Mouse (Mus musculus): ENCODE data around the gene U2af1l4.

Gene U2af1l4

GRCm38 (mm10) chr7:30552102-30553020 is 10.7 kb upstream of the U2af1l4 start, which contains the start of the genes Hspb6 and Proser3:
Gene Hspb6 (plus strand): TSS chr7:30552178.
Gene Proser3 (minus strand): TSS chr7:30552299.
- DNase-seq (ENCODE audit: low read depth, low spot score): peak; percentile 97

- DNase-seq (ENCODE audit: low read depth, low spot score): no peak
These were observed 10.0 kb upstream of the U2af1l4 start for GRCm38 (mm10) chr7:30553021-30553589.

- no peak for DNase-seq (ENCODE audit: low read depth, low spot score)
These were observed 9.1 kb upstream of the U2af1l4 start for GRCm38 (mm10) chr7:30553810-30554584.

DNA sequence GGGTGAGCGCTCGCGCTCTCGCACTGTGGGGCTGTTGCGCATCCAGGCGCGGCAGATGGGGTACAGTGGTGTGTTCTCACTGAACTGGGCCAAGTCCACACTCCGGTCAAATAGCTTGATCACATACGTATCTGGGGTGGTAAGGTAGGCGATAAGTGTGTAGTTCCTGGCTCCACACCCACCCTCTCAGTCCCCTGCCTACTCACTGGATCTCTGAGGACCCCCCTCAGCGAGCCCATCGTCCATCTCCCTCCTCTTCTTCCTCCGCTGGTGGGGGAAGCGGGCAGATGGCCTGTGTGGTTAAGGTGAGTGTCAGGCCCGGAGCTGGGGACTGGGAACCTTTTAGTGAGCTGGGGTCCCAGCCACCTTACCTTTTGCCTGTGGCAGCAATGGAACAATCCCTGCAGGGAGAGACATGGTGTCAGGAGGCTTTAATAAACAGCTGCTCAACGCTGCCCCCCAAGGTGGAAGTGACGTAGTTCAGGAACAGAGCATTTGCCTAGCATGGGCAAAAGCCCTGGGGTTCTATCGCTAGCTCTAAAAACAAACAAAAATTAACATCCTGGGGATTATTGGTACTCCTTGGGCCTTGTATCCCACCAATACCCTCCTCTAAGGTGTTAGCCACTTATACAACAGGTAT is 6.1 kb upstream of the U2af1l4 start:
- no peak for DNase-seq (ENCODE audit: low read depth, low spot score)

DNA sequence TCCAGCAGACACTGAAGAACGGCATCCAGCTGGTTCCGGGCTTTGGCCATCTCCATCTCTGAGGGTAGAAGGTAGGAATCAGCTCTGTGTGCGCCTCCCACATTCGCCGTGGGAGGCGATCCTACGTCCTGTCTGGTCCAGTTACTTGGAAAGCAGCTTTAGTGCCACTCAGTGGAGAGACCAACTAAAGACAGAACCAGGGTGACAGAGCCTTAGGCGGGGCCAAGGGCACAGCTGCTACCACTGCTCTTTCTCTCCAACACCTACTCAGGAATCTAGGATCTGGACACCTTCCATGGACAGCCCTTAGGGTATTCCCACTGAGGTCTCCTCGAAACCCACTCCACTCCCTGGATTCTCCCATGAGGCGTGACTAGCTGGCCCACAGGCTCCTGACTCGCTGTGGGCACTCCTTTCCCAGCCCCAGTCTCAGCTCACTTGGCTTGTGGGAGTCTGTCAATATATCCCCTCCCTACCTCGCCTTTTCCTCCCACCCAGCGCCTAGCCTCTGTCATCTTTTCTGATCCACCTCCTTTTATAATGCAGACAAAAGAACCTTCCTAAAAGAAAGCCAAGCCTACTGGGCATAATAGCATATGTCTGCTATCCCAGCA is 5.1 kb upstream of the U2af1l4 start:
- no peak for DNase-seq (ENCODE audit: low read depth, low spot score)

DNA sequence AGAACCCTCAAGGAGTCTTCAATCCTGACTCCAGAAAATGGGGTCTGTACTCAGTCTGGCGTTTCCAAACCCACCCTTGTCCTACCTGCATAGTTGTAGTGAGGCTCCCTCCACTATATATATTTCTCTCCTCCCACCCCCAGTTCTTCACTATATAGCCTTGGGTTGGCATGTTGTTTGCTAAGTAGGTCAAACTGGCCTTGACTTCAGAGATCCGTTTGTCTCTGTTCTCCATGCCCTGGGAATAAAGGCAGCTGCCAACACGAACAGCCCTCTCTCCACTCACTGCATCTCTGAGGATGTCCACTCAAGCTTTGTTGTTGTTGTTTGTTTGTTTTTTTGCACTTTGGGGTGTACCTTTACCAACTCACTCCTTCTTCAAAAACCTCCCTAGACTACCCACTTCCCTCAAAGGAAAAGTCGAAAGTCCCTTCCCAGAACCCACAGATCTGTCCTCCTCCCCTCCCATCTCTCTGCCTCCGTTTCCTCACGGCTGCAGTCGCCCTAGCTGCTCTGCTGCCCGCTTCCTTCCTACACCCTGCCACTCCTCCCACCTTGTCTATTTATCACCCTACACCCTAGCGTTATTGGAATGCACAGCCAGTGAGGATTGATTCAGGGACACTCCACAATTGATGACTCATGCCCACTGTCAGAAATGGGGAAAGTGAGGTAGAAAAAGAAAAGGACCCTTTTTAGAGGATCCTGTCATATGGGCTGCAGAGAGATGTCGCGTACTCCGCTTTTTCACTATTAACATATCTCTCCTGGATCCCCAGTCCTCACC is 4.3 kb upstream of the U2af1l4 start:
- no peak for DNase-seq (ENCODE audit: low read depth, low spot score)

- DNase-seq (ENCODE audit: low read depth, low spot score): peak; percentile 96
These were observed 3.6 kb upstream of the U2af1l4 start, which contains the start of gene Lin37 for GRCm38 (mm10) chr7:30559443-30559954. Gene Lin37 (minus strand): TSS chr7:30559838.

- no peak for DNase-seq (ENCODE audit: low read depth, low spot score)
These were observed 2.8 kb upstream of the U2af1l4 start for GRCm38 (mm10) chr7:30560296-30560695.

- no peak for DNase-seq (ENCODE audit: low read depth, low spot score)
These were observed 480 bp upstream of the U2af1l4 start for GRCm38 (mm10) chr7:30562526-30563116.

DNA sequence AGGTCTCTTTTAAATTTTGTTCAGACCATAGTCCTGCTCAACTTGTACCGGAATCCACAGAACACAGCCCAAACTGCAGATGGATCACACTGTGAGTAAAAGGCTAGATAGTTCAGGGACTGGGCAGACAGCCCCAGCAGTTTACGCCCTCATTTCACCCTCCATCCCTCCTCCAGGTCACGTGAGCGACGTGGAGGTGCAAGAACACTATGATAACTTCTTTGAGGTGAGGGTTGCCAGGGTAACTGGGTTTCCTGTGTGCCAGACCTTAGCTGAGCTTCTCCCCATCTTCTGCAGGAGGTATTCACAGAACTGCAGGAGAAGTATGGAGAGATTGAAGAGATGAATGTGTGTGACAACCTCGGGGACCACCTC is 792 bp downstream of the U2af1l4 start:
- no peak for DNase-seq (ENCODE audit: low read depth, low spot score)

GRCm38 (mm10) chr7:30564970-30565571 is 2.0 kb downstream of the U2af1l4 start, which contains the start of gene Igflr1:
Gene Igflr1 (plus strand): TSS chr7:30565427.
- no peak for DNase-seq (ENCODE audit: low read depth, low spot score)

DNA sequence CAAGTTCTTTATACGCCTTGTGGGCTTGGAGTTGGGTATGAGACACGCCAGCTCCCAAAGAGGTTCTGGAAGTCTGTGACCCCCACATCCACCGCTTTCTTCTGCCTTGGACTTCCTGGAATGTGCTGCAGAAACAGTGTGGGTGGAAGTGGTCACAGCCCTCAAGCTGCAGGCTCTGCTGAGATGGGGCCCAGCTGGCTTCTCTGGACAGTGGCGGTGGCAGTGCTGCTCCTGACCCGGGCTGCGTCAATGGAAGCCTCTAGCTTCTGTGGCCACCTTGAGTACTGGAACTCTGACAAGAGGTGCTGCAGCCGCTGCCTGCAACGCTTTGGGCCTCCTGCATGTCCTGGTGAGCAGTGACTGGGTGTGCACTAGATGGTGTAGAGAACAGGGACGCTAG is 2.9 kb downstream of the U2af1l4 start:
- no peak for DNase-seq (ENCODE audit: low read depth, low spot score)

DNA sequence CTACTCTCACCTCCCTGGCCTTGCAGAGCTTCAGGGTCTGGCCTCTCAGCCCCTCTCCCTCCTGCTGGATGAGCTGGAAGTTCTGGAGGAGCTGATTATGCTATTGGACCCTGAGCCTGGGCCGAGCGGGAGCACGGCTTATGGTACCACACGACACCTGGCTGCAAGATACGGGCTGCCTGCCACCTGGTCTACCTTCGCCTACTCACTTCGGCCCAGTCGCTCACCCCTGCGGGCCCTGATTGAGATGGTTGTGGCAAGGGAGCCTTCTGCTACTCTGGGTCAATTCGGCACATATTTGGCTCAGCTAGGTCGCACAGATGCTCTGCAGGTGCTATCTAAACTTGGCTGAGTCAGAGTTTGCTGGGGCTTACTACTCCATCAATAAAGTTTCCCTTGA is 4.5 kb downstream of the U2af1l4 start:
- DNase-seq (ENCODE audit: low read depth, low spot score): no peak

DNA sequence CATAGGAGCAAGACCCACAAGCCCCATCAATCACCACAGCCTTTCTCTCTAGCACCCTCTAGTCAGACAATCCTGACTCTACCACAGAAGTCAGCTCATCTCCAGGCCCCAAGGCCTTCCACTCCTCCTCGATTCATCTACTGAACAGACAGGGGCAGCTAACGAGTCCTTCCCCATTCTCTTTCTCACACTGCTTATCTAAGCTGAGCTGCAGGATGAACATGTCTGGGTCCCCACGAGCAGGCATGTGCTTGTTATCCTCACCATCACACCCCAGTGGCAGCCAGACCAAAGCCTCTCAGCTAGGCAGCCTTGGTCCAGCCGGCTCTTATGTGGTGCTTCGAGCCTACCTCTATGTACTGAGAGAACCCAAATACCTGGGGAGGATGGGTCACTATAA is 9.3 kb downstream of the U2af1l4 start:
- no peak for DNase-seq (ENCODE audit: low read depth, low spot score)

DNA sequence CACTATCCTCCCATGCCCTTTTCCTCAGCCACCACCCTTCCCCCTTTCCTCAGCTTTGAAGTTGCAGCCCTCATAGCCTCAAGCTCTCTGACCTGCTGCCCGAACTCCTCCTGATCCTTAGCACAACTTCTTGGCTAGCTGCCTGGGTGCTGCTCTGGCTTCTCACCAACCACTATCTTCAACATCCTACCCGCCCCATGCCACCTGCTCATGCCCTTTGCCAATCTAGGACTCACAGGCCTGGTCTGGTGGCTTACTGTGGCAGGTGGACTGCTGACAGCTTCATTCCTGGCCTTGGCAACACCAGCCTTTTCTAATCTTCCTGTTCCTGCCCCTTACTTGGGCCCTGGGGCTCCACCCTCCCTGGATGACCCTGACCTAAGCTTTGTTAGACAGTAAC is 9.9 kb downstream of the U2af1l4 start:
- no peak for DNase-seq (ENCODE audit: low read depth, low spot score)

GRCm38 (mm10) chr7:30579950-30580349 is 16.8 kb downstream of the U2af1l4 start:
- no peak for DNase-seq (ENCODE audit: low read depth, low spot score)

- no peak for DNase-seq (ENCODE audit: low read depth, low spot score)
These were observed 18.4 kb downstream of the U2af1l4 start for GRCm38 (mm10) chr7:30581547-30581946.

- no peak for DNase-seq (ENCODE audit: low read depth, low spot score)
These were observed 21.2 kb downstream of the U2af1l4 start for GRCm38 (mm10) chr7:30584339-30584738.

GRCm38 (mm10) chr7:30585170-30585569 is 22.1 kb downstream of the U2af1l4 start:
- no peak for DNase-seq (ENCODE audit: low read depth, low spot score)
